Comparison of ENCODE assay signal across 9 mouse cellular contexts in the genomic region with DNA sequence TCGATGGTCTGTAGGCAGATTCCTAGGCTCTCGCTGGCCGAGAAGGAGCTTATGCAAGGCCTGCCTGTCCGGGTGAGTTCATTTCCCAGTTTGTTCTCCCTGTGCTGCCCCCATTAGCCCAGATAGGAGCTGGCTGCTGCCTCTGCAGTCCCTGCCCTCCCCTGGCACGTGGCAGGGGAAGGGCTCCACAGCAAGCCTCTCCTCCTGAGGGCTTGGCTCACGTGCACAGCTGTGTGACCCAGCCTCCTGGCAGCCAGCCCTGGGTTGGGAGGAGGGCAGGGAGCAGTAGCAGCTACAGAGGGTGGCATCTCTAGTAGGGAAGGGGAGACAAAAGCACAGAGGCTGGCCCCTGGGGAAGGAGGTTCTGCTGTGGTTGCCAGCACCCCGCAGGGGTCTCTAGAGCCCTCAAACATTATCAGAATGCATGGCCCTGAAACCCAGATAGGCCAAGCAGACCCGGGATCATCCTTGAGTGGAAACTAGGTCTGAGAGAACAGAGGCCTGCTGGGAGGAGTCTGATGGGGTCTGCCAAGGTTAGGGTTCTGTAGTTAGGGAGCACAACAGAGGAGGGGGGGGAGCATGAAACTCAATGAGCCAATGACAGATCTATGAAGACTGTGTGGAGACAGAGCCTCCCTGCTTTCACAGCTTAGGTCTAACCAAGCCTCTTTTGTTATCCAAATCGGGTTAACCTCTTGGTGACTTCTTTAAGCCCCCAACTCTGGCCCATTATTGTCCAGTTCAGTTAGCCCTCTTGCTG. TPM values are rescaled to one million over a fixed set of nuclear protein-coding genes. Genes with fewer than 3 reads are reported as not detected.
A peak's percentile ranks its signal among the peaks of the same experiment; 100 is the strongest.
DNase-seq lines count a peak whose midpoint lies in the region; ATAC-seq lines count a peak whose summit lies in the region.
"Had no signal": no experiment of that assay in that cellular context is flagged by ENCODE, and none has a peak within 500 bp of the region (broad histone marks: within the 10 kb centered on the region; RNA-seq: fewer than 3 reads in every experiment).

No protein-coding gene starts in this region.

- H3K27me3 ChIP-seq in forebrain, embryonic 13.5 days, result no peaks in the 10 kb centered on the region
- no peaks in the 10 kb centered on the region for H3K27me3 ChIP-seq in heart, embryonic 15.5 days
- H3K27me3 ChIP-seq in lung, embryonic 16.5 days (ENCODE audit: control insufficient read depth, insufficient read depth, low read depth, low read length), result no peaks in the 10 kb centered on the region
- H3K27me3 ChIP-seq: CH12.LX had no signal

- ATAC-seq in forebrain, embryonic 13.5 days, result peak; percentile 71
- peak; percentile 84 for ATAC-seq in heart, embryonic 15.5 days (replicated peaks; ENCODE audit: insufficient number of reproducible peaks, insufficient read depth, low FRiP score, low read depth)
- ATAC-seq in lung, embryonic 16.5 days (ENCODE audit: low read depth), result peak; percentile 78

- H3K9ac ChIP-seq in forebrain, embryonic 13.5 days, result no peak overlapping the region
- H3K9ac ChIP-seq in heart, embryonic 15.5 days, result no peak overlapping the region
- peak overlapping the region; percentile 8 for H3K9ac ChIP-seq in lung, embryonic 16.5 days (ENCODE audit: low read length)

- H3K36me3 ChIP-seq in forebrain, embryonic 13.5 days (ENCODE audit: poor library complexity, severe bottlenecking), result peaks cover 53% of the 10 kb centered on the region
- H3K36me3 ChIP-seq in heart, embryonic 15.5 days, result peaks cover 35% of the 10 kb centered on the region
- H3K36me3 ChIP-seq in lung, embryonic 16.5 days (ENCODE audit: control insufficient read depth, insufficient read depth, low read length), result peaks cover 25% of the 10 kb centered on the region

- H3K9me3 ChIP-seq in forebrain, embryonic 13.5 days (replicated peaks), result no peaks in the 10 kb centered on the region
- H3K9me3 ChIP-seq in heart, embryonic 15.5 days (replicated peaks), result no peaks in the 10 kb centered on the region
- H3K9me3 ChIP-seq in lung, embryonic 16.5 days (ENCODE audit: control insufficient read depth, low read length), result no peaks in the 10 kb centered on the region

- 64% methylated on average over 9 of the region's 9 CpGs for WGBS in forebrain, embryonic 13.5 days
- WGBS in heart, embryonic 15.5 days, result 56% methylated on average over 9 of the region's 9 CpGs
- WGBS in lung, embryonic 16.5 days, result 55% methylated on average over 9 of the region's 9 CpGs

- peaks cover 49% of the 10 kb centered on the region for H3K4me1 ChIP-seq in forebrain, embryonic 13.5 days
- peaks cover 57% of the 10 kb centered on the region for H3K4me1 ChIP-seq in heart, embryonic 15.5 days (replicated peaks)
- H3K4me1 ChIP-seq in lung, embryonic 16.5 days (replicated peaks; ENCODE audit: control insufficient read depth, insufficient read depth, low read length), result peaks cover 54% of the 10 kb centered on the region

- peak overlapping the region; percentile 73 for H3K27ac ChIP-seq in forebrain, embryonic 13.5 days
- peak overlapping the region; percentile 87 for H3K27ac ChIP-seq in heart, embryonic 15.5 days
- H3K27ac ChIP-seq in lung, embryonic 16.5 days (ENCODE audit: low read length), result peak overlapping the region; percentile 86

- DNase-seq in spleen, adult 18-20 months, result peak; percentile 49 to 52
- no peak for DNase-seq in spleen, adult 12 weeks (ENCODE audit: low spot score)
- DNase-seq in kidney, postnatal 10 days, result peak; percentile 93
- DNase-seq in right cerebral cortex, adult 18-20 months, result peak; percentile 92
- DNase-seq in yolk sac, embryonic 10.5 days (ENCODE audit: low spot score), result no peak

- H3K4me3 ChIP-seq in forebrain, embryonic 13.5 days, result no peak overlapping the region
- H3K4me3 ChIP-seq in heart, embryonic 15.5 days, result no peak overlapping the region
- H3K4me3 ChIP-seq in lung, embryonic 16.5 days (ENCODE audit: low read length), result no peak overlapping the region

- H3K4me2 ChIP-seq in forebrain, embryonic 13.5 days, result 0 out of 2 replicates have a peak overlapping the region, but pooled peaks have one; percentile 4
- H3K4me2 ChIP-seq in heart, embryonic 15.5 days, result no peak overlapping the region
- no peak overlapping the region for H3K4me2 ChIP-seq in lung, embryonic 16.5 days (ENCODE audit: low read depth, low read length)

RNA-seq across cellular contexts. Expression of gene Cry2, which starts 10.0 kb away (rescaled TPM):
- 28.2 and 29.4 TPM in 2 replicates for polyA plus RNA-seq in forebrain, embryonic 13.5 days (2015; fragmentation: Nextera tagmentation; extraction: Ambion mirVana)
- polyA plus RNA-seq in heart, embryonic 15.5 days (2015; fragmentation: Nextera tagmentation; extraction: Ambion mirVana), result 15.8 and 20.9 TPM in 2 replicates
- polyA plus RNA-seq in lung, embryonic 16.5 days (2015; fragmentation: Nextera tagmentation; extraction: Ambion mirVana), result 28.8 and 29.8 TPM in 2 replicates

RNA-seq across cellular contexts. Expression of gene Mapk8ip1, which starts 22.8 kb away (rescaled TPM):
- polyA plus RNA-seq in forebrain, embryonic 13.5 days (2015; fragmentation: Nextera tagmentation; extraction: Ambion mirVana), result 66.9 and 71.1 TPM in 2 replicates
- 5.7 and 9.7 TPM in 2 replicates for polyA plus RNA-seq in heart, embryonic 15.5 days (2015; fragmentation: Nextera tagmentation; extraction: Ambion mirVana)
- polyA plus RNA-seq in lung, embryonic 16.5 days (2015; fragmentation: Nextera tagmentation; extraction: Ambion mirVana), result 8.9 and 11.0 TPM in 2 replicates

RNA-seq across cellular contexts. Expression of gene Slc35c1, which starts 36.5 kb away (rescaled TPM):
- 6.7 and 9.0 TPM in 2 replicates for polyA plus RNA-seq in forebrain, embryonic 13.5 days (2015; fragmentation: Nextera tagmentation; extraction: Ambion mirVana)
- polyA plus RNA-seq in heart, embryonic 15.5 days (2015; fragmentation: Nextera tagmentation; extraction: Ambion mirVana), result 6.9 and 11.6 TPM in 2 replicates
- 18.7 and 19.6 TPM in 2 replicates for polyA plus RNA-seq in lung, embryonic 16.5 days (2015; fragmentation: Nextera tagmentation; extraction: Ambion mirVana)

RNA-seq across cellular contexts. Expression of gene 1700029I15Rik, which starts 41.5 kb away (rescaled TPM):
- polyA plus RNA-seq in forebrain, embryonic 13.5 days (2015; fragmentation: Nextera tagmentation; extraction: Ambion mirVana), result 6.2 and 6.6 TPM in 2 replicates
- polyA plus RNA-seq in heart, embryonic 15.5 days (2015; fragmentation: Nextera tagmentation; extraction: Ambion mirVana), result 1.2 and 1.7 TPM in 2 replicates
- 2.5 and 4.9 TPM in 2 replicates for polyA plus RNA-seq in lung, embryonic 16.5 days (2015; fragmentation: Nextera tagmentation; extraction: Ambion mirVana)

RNA-seq across cellular contexts. Expression of gene Large2, which starts 49.2 kb away (rescaled TPM):
- polyA plus RNA-seq in forebrain, embryonic 13.5 days (2015; fragmentation: Nextera tagmentation; extraction: Ambion mirVana), result 1.5 and 2.4 TPM in 2 replicates
- 1.6 and 3.4 TPM in 2 replicates for polyA plus RNA-seq in heart, embryonic 15.5 days (2015; fragmentation: Nextera tagmentation; extraction: Ambion mirVana)
- 20.4 and 20.9 TPM in 2 replicates for polyA plus RNA-seq in lung, embryonic 16.5 days (2015; fragmentation: Nextera tagmentation; extraction: Ambion mirVana)

Comparison
In these comparisons a context has a peak if more than half of its experiments do, and no peak if none do; other contexts are left out.
1. DNase-seq: peak in spleen, adult 18-20 months (2 of 2), kidney, postnatal 10 days (single experiment) and right cerebral cortex, adult 18-20 months (single experiment); none in spleen, adult 12 weeks (single experiment) and yolk sac, embryonic 10.5 days (single experiment).
2. Peak in every context shown above with its lines, with median percentiles within 50 percentile points of each other: ATAC-seq and H3K27ac ChIP-seq.